Mouse (Mus musculus) embryonic facial prominence, embryonic 12.5 days (tissue): ENCODE measurements around the gene Kazn. TPM values are rescaled to one million over a fixed set of nuclear protein-coding genes. Genes with fewer than 3 reads are reported as not detected.
A peak's percentile ranks its signal among the peaks of the same experiment; 100 is the strongest.

ENCODE experiments used
- ATAC-seq: fragments of 200-750 bp; cut with Nextera tagmentation; 2 replicates; pipeline ENCODE4 v1.8.0; 2017; ENCODE audit not compliant: insufficient number of reproducible peaks, insufficient read depth, low FRiP score, low TSS enrichment
- H3K27ac ChIP-seq: fragments of 300-500 bp; sonication (generic); 2 replicates; pipeline ENCODE4 v1.5.1; 2016; ENCODE audit warnings: mild to moderate bottlenecking
- H3K27me3 ChIP-seq: fragments of 300-500 bp; sonication (generic); 2 replicates; pipeline ENCODE4 v1.6.1; 2016; ENCODE audit warnings: mild to moderate bottlenecking, moderate library complexity
- H3K36me3 ChIP-seq: fragments of 300-500 bp; sonication (generic); 2 replicates; pipeline ENCODE4 v1.6.1; 2016; ENCODE audit warnings: mild to moderate bottlenecking
- H3K4me1 ChIP-seq: fragments of 300-500 bp; sonication (generic); 2 replicates; pipeline ENCODE4 v1.6.1; 2016
- H3K4me2 ChIP-seq: fragments of 300-500 bp; sonication (generic); replicated peaks from 2 replicates; pipeline ENCODE4 v1.6.1; 2016; ENCODE audit warnings: mild to moderate bottlenecking, moderate library complexity
- H3K4me3 ChIP-seq: fragments of 300-500 bp; sonication (generic); 2 replicates; pipeline ENCODE4 v1.5.1; 2016; ENCODE audit warnings: mild to moderate bottlenecking
- H3K9ac ChIP-seq: fragments of 300-500 bp; sonication (generic); 2 replicates; pipeline ENCODE4 v1.6.1; 2016; ENCODE audit warnings: mild to moderate bottlenecking, moderate library complexity
- H3K9me3 ChIP-seq: fragments of 300-500 bp; sonication (generic); 2 replicates; pipeline ENCODE4 v1.6.1; 2016; ENCODE audit warnings: mild to moderate bottlenecking, moderate library complexity
- WGBS: fragments of 180-500 bp; shearing (Covaris S2); methylation state at CpG from one replicate; pipeline ENCODE4 v1.1.7; 2016; 5-methylcytosine and 5-hydroxymethylcytosine counted together
- polyA plus RNA-seq: library from polyadenylated mRNA; unstranded; fragments of >200 nt; fragmentation: Nextera tagmentation; extraction: Ambion mirVana; gene quantifications from 2 replicates; pipeline ENCODE4 v1.2.1, GENCODE M21; 2016

Kazn gene
- polyA plus RNA-seq, 1 experiment from 2014 or later: 23.1 TPM

DNA sequence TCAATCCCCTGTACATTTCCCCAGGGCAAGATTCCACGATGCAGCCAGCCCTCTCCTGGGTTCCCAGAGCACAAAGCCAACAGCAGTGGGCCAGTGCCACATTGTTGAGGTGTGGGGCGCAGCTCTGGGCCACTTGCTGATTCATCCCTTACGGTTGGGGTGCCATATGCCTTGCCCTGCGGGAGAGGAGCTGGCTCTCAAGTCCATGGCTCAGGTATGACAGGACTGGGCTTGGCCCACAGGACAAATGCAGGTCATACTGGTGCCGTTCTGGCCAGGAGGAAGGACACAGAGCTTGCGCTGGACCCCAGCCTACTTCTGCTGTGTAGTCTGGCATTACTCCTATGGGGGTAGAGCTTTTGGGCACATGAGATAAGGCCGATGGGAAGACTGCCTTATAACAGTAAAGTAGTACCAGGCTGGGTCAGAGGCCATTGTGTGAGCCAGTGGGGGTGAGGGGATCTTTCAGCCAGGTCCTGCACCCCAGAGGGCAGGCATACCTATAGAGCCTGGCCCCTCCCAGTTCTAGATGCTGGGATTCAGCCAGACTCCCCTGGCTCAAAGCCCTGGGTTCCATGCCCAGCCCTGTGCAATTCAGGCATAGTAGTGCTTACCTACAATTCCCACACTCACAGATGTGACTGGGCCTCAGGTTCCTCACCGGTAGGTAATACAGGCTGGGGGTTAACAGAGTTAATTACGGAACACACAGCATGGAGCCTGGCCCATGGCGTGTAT lies 102.3 kb downstream of the Kazn start:
- Histone ChIP-seq H3K9me3 (no peaks in the 10 kb centered on the region), H3K27ac (no peak overlapping the region), H3K4me1 (no peaks in the 10 kb centered on the region), H3K36me3 (peaks cover 5% of the 10 kb centered on the region; the same call in 1 of the 2 replicates), H3K9ac (no peak overlapping the region), H3K4me3 (no peak overlapping the region), H3K4me2 (no peak overlapping the region), H3K27me3 (no peaks in the 10 kb centered on the region)
- no peak for ATAC-seq
- WGBS: 89% methylated on average over 10 of the region's 10 CpGs

DNA sequence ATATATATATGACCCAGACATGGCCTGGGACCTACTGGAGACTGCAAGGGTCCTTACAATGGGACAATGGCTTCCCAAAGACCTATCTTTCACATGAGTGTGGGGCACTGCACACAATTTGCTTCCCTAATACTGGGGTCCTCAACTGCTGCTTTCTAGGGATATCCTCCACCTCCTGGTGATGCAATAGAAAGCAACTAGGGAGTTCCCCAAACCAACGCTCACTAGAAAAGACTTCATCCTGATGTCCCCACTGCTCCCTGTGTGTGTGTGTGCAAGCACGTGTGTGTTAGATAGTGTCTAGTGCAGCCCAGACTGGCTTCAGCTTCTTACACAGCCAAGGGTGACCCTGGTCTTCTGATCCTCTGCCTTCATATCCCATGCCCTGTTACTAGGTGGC lies 103.7 kb downstream of the Kazn start:
- no peak overlapping the region for H3K27ac ChIP-seq
- H3K4me2 ChIP-seq: no peak overlapping the region
- H3K27me3 ChIP-seq: no peaks in the 10 kb centered on the region
- no peaks in the 10 kb centered on the region for H3K9me3 ChIP-seq
- no peak overlapping the region for H3K4me3 ChIP-seq
- no peaks in the 10 kb centered on the region for H3K36me3 ChIP-seq
- no peak for ATAC-seq
- peaks cover 10% of the 10 kb centered on the region for H3K4me1 ChIP-seq
- no peak overlapping the region for H3K9ac ChIP-seq
- 87% methylated on average over 2 of the region's 2 CpGs for WGBS

GRCm38 (mm10) chr4:142130162-142130561 lies 109.0 kb downstream of the Kazn start:
- H3K9me3 ChIP-seq: no peaks in the 10 kb centered on the region
- peak overlapping the region; percentile 77 for H3K27ac ChIP-seq
- H3K4me2 ChIP-seq: no peak overlapping the region
- H3K27me3 ChIP-seq: no peaks in the 10 kb centered on the region
- peak; percentile 70 for ATAC-seq
- H3K9ac ChIP-seq: no peak overlapping the region
- no peaks in the 10 kb centered on the region for H3K36me3 ChIP-seq
- peaks cover 19% of the 10 kb centered on the region for H3K4me1 ChIP-seq
- WGBS: 28% methylated on average over 5 of the region's 5 CpGs
- H3K4me3 ChIP-seq: no peak overlapping the region

GRCm38 (mm10) chr4:142127275-142127788 lies 111.9 kb downstream of the Kazn start:
- Histone ChIP-seq H3K4me3 (no peak overlapping the region), H3K9ac (no peak overlapping the region), H3K27me3 (no peaks in the 10 kb centered on the region), H3K36me3 (no peaks in the 10 kb centered on the region), H3K4me1 (peaks cover 19% of the 10 kb centered on the region), H3K4me2 (no peak overlapping the region), H3K9me3 (no peaks in the 10 kb centered on the region), H3K27ac (no peak overlapping the region)
- no peak for ATAC-seq
- 85% methylated on average over 6 of the region's 6 CpGs for WGBS

DNA sequence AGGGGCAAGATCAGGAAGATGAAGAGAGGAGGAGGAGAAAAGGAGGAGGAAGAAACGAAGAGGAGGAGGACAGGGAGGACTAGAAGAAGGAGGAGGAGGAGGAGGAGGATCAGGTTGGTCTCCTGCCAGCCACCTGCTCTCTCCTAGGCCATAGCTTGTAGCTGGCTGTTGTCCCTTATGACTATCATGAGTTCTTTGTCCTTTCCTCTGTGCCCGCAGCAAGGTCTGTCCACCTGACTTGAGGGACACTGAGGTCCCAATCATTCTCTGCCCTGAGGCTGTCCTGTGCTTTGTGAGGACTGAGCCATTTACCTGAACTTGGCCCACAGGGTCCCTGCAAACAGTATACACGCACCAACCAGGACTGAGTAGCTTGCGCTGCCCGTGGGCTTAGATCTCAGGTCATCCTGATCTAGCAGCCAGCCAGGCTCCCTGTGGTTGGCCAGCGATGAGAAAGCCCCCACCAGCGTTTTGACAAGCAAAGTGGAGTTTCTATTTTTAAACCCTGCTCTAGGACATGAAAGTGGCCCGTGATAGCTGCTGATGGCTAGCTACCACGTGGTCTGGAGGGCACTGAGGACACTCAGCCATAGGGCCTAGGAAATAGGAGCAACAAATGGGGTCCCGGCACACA lies 112.4 kb downstream of the Kazn start:
- 65% methylated on average over 10 of the region's 10 CpGs for WGBS

DNA sequence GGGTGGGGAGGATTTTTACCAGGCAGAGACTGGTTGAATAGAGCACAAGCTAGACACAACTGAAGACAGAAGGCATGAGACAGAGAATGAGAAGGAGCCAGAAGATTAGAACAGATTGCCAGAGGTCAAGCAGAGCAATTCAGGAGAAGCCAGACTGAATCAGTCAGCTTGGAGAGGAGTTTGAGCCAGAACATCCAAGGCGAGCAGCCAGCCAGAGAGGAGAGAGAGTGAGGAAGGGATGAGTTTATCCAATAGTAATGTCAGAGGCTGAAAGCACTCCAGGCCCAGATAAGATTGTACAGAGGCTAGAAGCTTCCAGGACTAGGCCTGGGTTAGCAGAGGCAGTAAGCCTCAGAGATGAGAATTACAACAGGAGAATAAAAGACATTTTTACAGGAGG lies 118.0 kb downstream of the Kazn start:
- Histone ChIP-seq H3K27me3 (no peaks in the 10 kb centered on the region), H3K36me3 (no peaks in the 10 kb centered on the region), H3K27ac (peak overlapping the region; percentile 37; the same call in 1 of the 2 replicates), H3K9me3 (no peaks in the 10 kb centered on the region), H3K4me3 (no peak overlapping the region), H3K4me2 (no peak overlapping the region), H3K4me1 (peaks cover 34% of the 10 kb centered on the region), H3K9ac (no peak overlapping the region)
- no peak for ATAC-seq
- WGBS: 50% methylated on average over 1 of the region's 1 CpGs

More for the DNA sequence above, 112.4 kb downstream of the Kazn start:
- Histone ChIP-seq H3K36me3 (no peaks in the 10 kb centered on the region), H3K27ac (no peak overlapping the region), H3K4me2 (no peak overlapping the region), H3K9ac (no peak overlapping the region), H3K4me1 (peaks cover 19% of the 10 kb centered on the region), H3K4me3 (no peak overlapping the region), H3K9me3 (no peaks in the 10 kb centered on the region), H3K27me3 (no peaks in the 10 kb centered on the region)
- ATAC-seq: no peak

DNA sequence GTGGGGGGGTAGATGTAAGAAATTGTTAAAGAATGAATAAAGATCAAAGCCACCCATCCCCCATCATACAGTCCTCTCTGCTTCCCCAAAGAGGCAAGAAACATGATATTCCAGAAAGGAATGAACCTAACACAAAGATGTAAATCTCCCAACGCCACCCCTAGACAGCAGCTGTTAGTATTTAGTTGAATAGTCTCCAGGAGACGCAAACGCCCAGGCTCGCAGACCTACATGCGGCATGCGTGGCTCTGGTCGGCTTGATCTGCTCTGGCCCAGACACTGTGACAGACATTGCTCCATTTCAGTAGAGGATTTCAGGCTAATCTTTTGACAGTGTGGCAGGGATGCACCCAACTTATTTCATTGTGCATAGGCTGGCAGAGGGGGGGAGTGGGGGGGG lies 120.7 kb downstream of the Kazn start:
- Histone ChIP-seq H3K4me3 (no peak overlapping the region), H3K27ac (peak overlapping the region; percentile 88), H3K9ac (no peak overlapping the region), H3K27me3 (0 out of 2 replicates have a peak, but pooled peaks cover 3% of the 10 kb centered on the region), H3K36me3 (no peaks in the 10 kb centered on the region), H3K4me1 (peaks cover 34% of the 10 kb centered on the region), H3K4me2 (peak overlapping the region; percentile 15; the same call in 1 of the 2 replicates), H3K9me3 (no peaks in the 10 kb centered on the region)
- peak; percentile 73; the same call in 1 of the 2 replicates for ATAC-seq
- WGBS: 9% methylated on average over 7 of the region's 7 CpGs

- Histone ChIP-seq H3K4me2 (peak overlapping the region; percentile 15; the same call in 1 of the 2 replicates), H3K27ac (peak overlapping the region; percentile 88), H3K9me3 (no peaks in the 10 kb centered on the region), H3K36me3 (no peaks in the 10 kb centered on the region), H3K27me3 (0 out of 2 replicates have a peak, but pooled peaks cover 3% of the 10 kb centered on the region), H3K4me3 (no peak overlapping the region), H3K9ac (no peak overlapping the region), H3K4me1 (peaks cover 34% of the 10 kb centered on the region)
- peak; percentile 32; the same call in 1 of the 2 replicates for ATAC-seq
- 67% methylated on average over 12 of the region's 12 CpGs for WGBS
These were observed 121.2 kb downstream of the Kazn start for GRCm38 (mm10) chr4:142117993-142118392.

- H3K36me3 ChIP-seq: no peaks in the 10 kb centered on the region
- H3K9ac ChIP-seq: no peak overlapping the region
- no peak overlapping the region for H3K4me3 ChIP-seq
- no peaks in the 10 kb centered on the region for H3K9me3 ChIP-seq
- H3K27me3 ChIP-seq: 0 out of 2 replicates have a peak, but pooled peaks cover 3% of the 10 kb centered on the region
- H3K4me2 ChIP-seq: no peak overlapping the region
- 36% methylated on average over 8 of the region's 8 CpGs for WGBS
- peaks cover 6% of the 10 kb centered on the region for H3K4me1 ChIP-seq
- H3K27ac ChIP-seq: no peak overlapping the region
- ATAC-seq: no peak
These were observed 125.9 kb downstream of the Kazn start for GRCm38 (mm10) chr4:142113306-142113705.

DNA sequence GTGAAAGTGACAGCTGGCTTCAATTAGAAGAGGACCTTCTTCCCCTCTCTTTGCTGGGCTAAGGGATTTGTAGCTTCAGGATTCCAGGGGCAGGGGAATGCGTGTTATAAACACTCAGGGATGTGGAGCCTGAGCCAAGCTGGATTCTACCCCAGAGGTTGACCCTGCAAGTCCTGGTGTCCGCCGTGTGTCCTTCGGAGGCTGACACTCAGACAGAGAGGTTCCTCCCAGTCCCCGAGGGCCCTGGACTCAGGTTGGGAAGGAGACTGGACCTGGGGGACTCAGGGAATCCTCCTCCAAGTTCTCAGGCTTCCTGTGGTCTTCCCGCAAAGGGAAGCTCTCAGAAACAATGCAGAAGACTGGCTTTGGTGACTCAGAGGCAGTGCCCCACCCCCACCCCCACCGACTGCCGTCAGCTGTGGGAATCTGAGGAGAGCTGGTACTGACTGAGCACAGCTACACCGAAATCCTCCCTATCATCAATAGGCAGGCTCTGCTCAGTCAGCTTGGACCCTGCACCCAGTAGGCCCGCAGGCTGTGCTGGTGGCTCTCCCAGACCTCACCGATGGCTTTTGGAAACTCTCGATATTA lies 136.0 kb downstream of the Kazn start:
- Histone ChIP-seq H3K4me3 (no peak overlapping the region), H3K27ac (no peak overlapping the region), H3K27me3 (no peaks in the 10 kb centered on the region), H3K4me2 (no peak overlapping the region), H3K9ac (no peak overlapping the region), H3K9me3 (no peaks in the 10 kb centered on the region), H3K4me1 (peaks cover 9% of the 10 kb centered on the region), H3K36me3 (peaks cover 3% of the 10 kb centered on the region; the same call in 1 of the 2 replicates)
- no peak for ATAC-seq
- WGBS: 51% methylated on average over 12 of the region's 12 CpGs

- no peaks in the 10 kb centered on the region for H3K9me3 ChIP-seq
- H3K4me2 ChIP-seq: 0 out of 2 replicates have a peak overlapping the region, but pooled peaks have one; percentile 22
- no peak overlapping the region for H3K27ac ChIP-seq
- H3K9ac ChIP-seq: no peak overlapping the region
- peaks cover 24% of the 10 kb centered on the region for H3K4me1 ChIP-seq
- WGBS: 22% methylated on average over 8 of the region's 8 CpGs
- H3K27me3 ChIP-seq: no peaks in the 10 kb centered on the region
- H3K36me3 ChIP-seq: no peaks in the 10 kb centered on the region
- 0 out of 2 replicates have a peak, but pooled peaks have one; percentile 19 for ATAC-seq
- no peak overlapping the region for H3K4me3 ChIP-seq
These were observed 140.9 kb downstream of the Kazn start for GRCm38 (mm10) chr4:142098303-142098702.
